Comparison of ENCODE assay signal across 9 mouse cellular contexts in genomic region chr17:48416425-48417195, GRCm38 (mm10). TPM values are rescaled to one million over a fixed set of nuclear protein-coding genes. Genes with fewer than 3 reads are reported as not detected.
DNase-seq lines count a peak whose midpoint lies in the region; ATAC-seq lines count a peak whose summit lies in the region.
"Had no signal": no experiment of that assay in that cellular context is flagged by ENCODE, and none has a peak within 500 bp of the region (broad histone marks: within the 10 kb centered on the region; RNA-seq: fewer than 3 reads in every experiment).

No protein-coding gene starts in this region.

- H3K27me3 ChIP-seq in liver, embryonic 12.5 days (replicated peaks): no peaks in the 10 kb centered on the region
- H3K27me3 ChIP-seq: embryonic facial prominence, embryonic 12.5 days had no signal

- no peak overlapping the region for H3K9ac ChIP-seq in liver, embryonic 12.5 days
- H3K9ac ChIP-seq: embryonic facial prominence, embryonic 12.5 days had no signal

- H3K4me2 ChIP-seq in liver, embryonic 12.5 days: no peak overlapping the region
- H3K4me2 ChIP-seq: embryonic facial prominence, embryonic 12.5 days had no signal

- no peak overlapping the region for H3K27ac ChIP-seq in liver, embryonic 12.5 days
- H3K27ac ChIP-seq: embryonic facial prominence, embryonic 12.5 days had no signal

- peaks cover 75% of the 10 kb centered on the region for H3K36me3 ChIP-seq in liver, embryonic 12.5 days

- H3K4me3 ChIP-seq in liver, embryonic 12.5 days: no peak overlapping the region
- H3K4me3 ChIP-seq: embryonic facial prominence, embryonic 12.5 days had no signal

- ATAC-seq in liver, embryonic 12.5 days: peak; percentile 62

- WGBS in liver, embryonic 12.5 days (ENCODE audit: insufficient replicate concordance): 82% methylated on average over 14 of the region's 14 CpGs

- H3K4me1 ChIP-seq in liver, embryonic 12.5 days: peaks cover 55% of the 10 kb centered on the region
- H3K4me1 ChIP-seq: embryonic facial prominence, embryonic 12.5 days had no signal

- peak; percentile 50 to 74 for DNase-seq in spleen, adult 18-20 months
- no peak for DNase-seq in spleen, adult 12 weeks (ENCODE audit: low spot score)
- DNase-seq in cerebellum, adult 18-20 months: peak; percentile 58 to 63
- peak; percentile 25 to 39 for DNase-seq in heart, adult 9 months (ENCODE audit: low spot score in 2 of 2)
- peak; percentile 73 for DNase-seq in kidney, adult 9 months
- DNase-seq in natural killer cell, adult 2 months (ENCODE audit: low spot score in 2 of 2): peak; percentile 56 to 69
- peak; percentile 68 to 79 for DNase-seq in thymus, postnatal 10 days (ENCODE audit: low spot score in 2 of 2)

- no peaks in the 10 kb centered on the region for H3K9me3 ChIP-seq in liver, embryonic 12.5 days (replicated peaks)
- H3K9me3 ChIP-seq: embryonic facial prominence, embryonic 12.5 days had no signal

RNA-seq across cellular contexts. Expression of gene Oard1, which starts 6.8 kb away (rescaled TPM):
- 56.5 and 58.1 TPM in 2 replicates for polyA plus RNA-seq in liver, embryonic 12.5 days (2016; fragmentation: Nextera tagmentation; extraction: Ambion mirVana)

RNA-seq across cellular contexts. Expression of gene Nfya, which starts 6.9 kb away (rescaled TPM):
- 10.9 and 11.3 TPM in 2 replicates for polyA plus RNA-seq in liver, embryonic 12.5 days (2016; fragmentation: Nextera tagmentation; extraction: Ambion mirVana)

RNA-seq across cellular contexts. Expression of gene Apobec2, which starts 16.1 kb away (rescaled TPM):
- polyA plus RNA-seq in liver, embryonic 12.5 days (2016; fragmentation: Nextera tagmentation; extraction: Ambion mirVana): 0.83 and 1.2 TPM in 2 replicates

RNA-seq across cellular contexts. Expression of gene Tspo2, which starts 34.7 kb away (rescaled TPM):
- 123 and 126 TPM in 2 replicates for polyA plus RNA-seq in liver, embryonic 12.5 days (2016; fragmentation: Nextera tagmentation; extraction: Ambion mirVana)

RNA-seq across cellular contexts. Expression of gene Unc5cl, which starts 38.1 kb away (rescaled TPM):
- polyA plus RNA-seq in liver, embryonic 12.5 days (2016; fragmentation: Nextera tagmentation; extraction: Ambion mirVana): 2.6 and 3.4 TPM in 2 replicates
